Mouse (Mus musculus): ENCODE data around the gene Setd1b. TPM values are rescaled to one million over a fixed set of nuclear protein-coding genes. Genes with fewer than 3 reads are reported as not detected.

The Setd1b gene
- total and polyA plus RNA-seq, 3 experiments = 3.0 to 23.5 TPM; not detected in 1

DNA sequence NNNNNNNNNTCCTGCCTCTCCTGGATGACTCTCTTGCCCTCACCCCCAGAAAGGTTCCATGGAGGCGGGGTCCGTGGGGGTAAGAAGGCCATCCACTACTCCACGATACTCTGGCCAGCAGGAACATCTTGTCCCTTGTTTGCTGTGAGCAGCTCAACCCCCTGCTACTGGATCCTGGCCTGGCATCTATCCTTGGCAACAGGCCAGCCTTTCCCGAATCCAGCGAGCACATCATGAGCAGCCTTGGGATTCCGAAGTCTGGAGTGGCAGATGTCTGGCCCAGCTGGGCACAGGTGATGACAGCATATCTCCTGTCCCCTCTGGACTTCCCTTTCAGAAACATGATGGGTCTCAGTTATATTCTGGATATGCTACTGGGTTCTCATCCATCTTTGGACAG is 44.0 kb downstream of the Setd1b start:
- Histone ChIP-seq H3K79me2 (ENCODE audit: control insufficient read depth, insufficient read depth, low read length, poor library complexity) (no peaks in the 10 kb centered on the region), H3K4me1 (ENCODE audit: control insufficient read depth in 1 of 2, insufficient read depth in 2 of 2, low read length in 2 of 2) (peaks cover 0 to under 1% of the 10 kb centered on the region in 2 experiments; a peak in 1 of 4 replicates), H3K36me3 (ENCODE audit: control insufficient read depth in 1 of 2, insufficient read depth in 2 of 2, low read length in 2 of 2) (no peaks in the 10 kb centered on the region), H3K9ac (ENCODE audit: control insufficient read depth, low read depth, low read length, poor library complexity, severe bottlenecking) (no peak overlapping the region), H3K9me3 (replicated peaks; ENCODE audit: insufficient read depth, low read length) (no peaks in the 10 kb centered on the region), H3K27me3 (ENCODE audit: control insufficient read depth in 1 of 2, insufficient read depth in 2 of 2, low read length in 2 of 2) (no peaks in the 10 kb centered on the region), H3K27ac (ENCODE audit: control insufficient read depth, low read depth, low read length) (no peak overlapping the region), H3K4me3 (ENCODE audit: control insufficient read depth in 1 of 2, insufficient read depth in 1 of 2, low read depth in 2 of 2, low read length in 2 of 2) (no peak overlapping the region)
- no peak for TF ChIP-seq SMC3 (IDR thresholded peaks at IDR 0.05; ENCODE audit: low read depth, low read length)
- no peak for TF ChIP-seq MYB (IDR thresholded peaks at IDR 0.05; ENCODE audit: low read depth, low read length)
- no peak for TF ChIP-seq CHD1 (IDR thresholded peaks at IDR 0.05; ENCODE audit: low read depth, low read length)
- no peak for TF ChIP-seq ZC3H11A (IDR thresholded peaks at IDR 0.05; ENCODE audit: low read depth, low read length)
- no peak for TF ChIP-seq GATA1 (IDR thresholded peaks at IDR 0.05; ENCODE audit: low read depth, low read length)
- no peak for TF ChIP-seq ZNF384 (IDR thresholded peaks at IDR 0.05; ENCODE audit: low read depth, low read length)
- TF ChIP-seq BHLHE40 (IDR thresholded peaks at IDR 0.05; ENCODE audit: borderline replicate concordance, low read depth, low read length) = no peak
- TF ChIP-seq E2F4 (IDR thresholded peaks at IDR 0.05; ENCODE audit: borderline replicate concordance, low read depth, low read length) = no peak
- TF ChIP-seq MAX (IDR thresholded peaks at IDR 0.05; ENCODE audit: low read length) = no peak
- DNase-seq (ENCODE audit: low read depth, low spot score) = no peak

DNA sequence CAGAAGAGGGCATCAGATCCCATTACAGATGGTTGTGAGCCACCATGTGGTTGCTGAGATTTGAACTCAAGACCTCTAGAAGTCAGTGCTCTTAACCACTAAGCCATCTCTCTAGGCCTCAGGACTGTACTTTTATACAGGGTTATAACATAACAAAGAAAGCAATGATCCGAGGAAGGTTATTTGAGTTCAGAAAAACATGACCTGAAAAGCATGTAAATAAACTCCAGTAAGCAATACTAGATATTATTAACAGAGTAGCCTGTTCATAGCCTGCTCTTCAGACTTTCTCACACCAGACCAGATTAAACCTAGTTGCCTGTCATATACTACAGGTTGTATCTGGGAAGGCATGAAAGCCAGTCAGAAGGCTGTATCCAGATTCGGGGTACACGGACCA is 45.3 kb downstream of the Setd1b start:
- Histone ChIP-seq H3K9ac (ENCODE audit: control insufficient read depth, low read depth, low read length, poor library complexity, severe bottlenecking) (no peak overlapping the region), H3K27me3 (ENCODE audit: control insufficient read depth in 1 of 2, insufficient read depth in 2 of 2, low read length in 2 of 2) (no peaks in the 10 kb centered on the region), H3K36me3 (ENCODE audit: control insufficient read depth in 1 of 2, insufficient read depth in 2 of 2, low read length in 2 of 2) (peaks cover 0 to 4% of the 10 kb centered on the region in 2 experiments; a peak in 2 of 4 replicates), H3K9me3 (replicated peaks; ENCODE audit: insufficient read depth, low read length) (no peaks in the 10 kb centered on the region), H3K79me2 (ENCODE audit: control insufficient read depth, insufficient read depth, low read length, poor library complexity) (no peaks in the 10 kb centered on the region), H3K27ac (ENCODE audit: control insufficient read depth, low read depth, low read length) (no peak overlapping the region), H3K4me1 (ENCODE audit: control insufficient read depth in 1 of 2, insufficient read depth in 2 of 2, low read length in 2 of 2) (peaks cover 8 to 12% of the 10 kb centered on the region in 2 experiments), H3K4me3 (ENCODE audit: control insufficient read depth in 1 of 2, insufficient read depth in 1 of 2, low read depth in 2 of 2, low read length in 2 of 2) (no peak overlapping the region)
- no peak for TF ChIP-seq POLR2A (IDR thresholded peaks at IDR 0.05; ENCODE audit: control insufficient read depth in 1 of 2, insufficient read depth in 1 of 2, low read depth in 1 of 2, low read length in 2 of 2, poor library complexity in 1 of 2)
- no peak for TF ChIP-seq BHLHE40 (IDR thresholded peaks at IDR 0.05; ENCODE audit: borderline replicate concordance, low read depth, low read length)
- TF ChIP-seq SMC3 (IDR thresholded peaks at IDR 0.05; ENCODE audit: low read depth, low read length) = no peak
- TF ChIP-seq CHD1 (IDR thresholded peaks at IDR 0.05; ENCODE audit: low read depth, low read length) = no peak
- no peak for TF ChIP-seq E2F4 (IDR thresholded peaks at IDR 0.05; ENCODE audit: borderline replicate concordance, low read depth, low read length)
- no peak for TF ChIP-seq HCFC1 (IDR thresholded peaks at IDR 0.05; ENCODE audit: low read depth, low read length)
- TF ChIP-seq MAFK (IDR thresholded peaks at IDR 0.05; ENCODE audit: borderline replicate concordance, low read depth, low read length) = no peak
- no peak for TF ChIP-seq ZMIZ1 (IDR thresholded peaks at IDR 0.05; ENCODE audit: low read depth, low read length)
- no peak for TF ChIP-seq MEF2A (IDR thresholded peaks at IDR 0.05; ENCODE audit: extremely low read depth, insufficient replicate concordance, low read depth, low read length, poor library complexity, severe bottlenecking)
- TF ChIP-seq CHD2 (IDR thresholded peaks at IDR 0.05; ENCODE audit: low read length) = no peak
- TF ChIP-seq GATA1 (IDR thresholded peaks at IDR 0.05; ENCODE audit: low read depth, low read length) = no peak
- no peak for DNase-seq (ENCODE audit: low read depth, low spot score)

Measured in MEL (cell line).